In genomic region chr6:6303767-6304166, GRCm38 (mm10) we compare ENCODE assay signal across 29 mouse cellular contexts.
DNase-seq lines count a peak whose midpoint lies in the region; ATAC-seq and TF ChIP-seq lines count a peak whose summit lies in the region.
"Had no signal": no experiment of that assay in that cellular context is flagged by ENCODE, and none has a peak within 500 bp of the region (broad histone marks: within the 10 kb centered on the region; RNA-seq: fewer than 3 reads in every experiment).

No protein-coding gene starts in this region.

- DNase-seq in forebrain, embryonic 14.5 days (ENCODE audit: low spot score), result peak; percentile 16
- peak; percentile 42 for DNase-seq in lung, postnatal 0 days (ENCODE audit: low spot score)
- DNase-seq in lung, postnatal 4 days, result no peak
- DNase-seq in embryo, embryonic 10 days (ENCODE audit: low spot score), result peak; percentile 65
- DNase-seq in midbrain, embryonic 14.5 days, result no peak
- DNase-seq: adrenal gland, adult 2 months; cerebellum, adult 18-20 months; cerebellum, postnatal 14 days; gastrocnemius, postnatal 25 days; heart, postnatal 4 days; kidney, adult 8-10 months; kidney, postnatal 10 days; layer of hippocampus, postnatal 36 days; right cerebral cortex, postnatal 14 days; thymus, postnatal 14 days had no signal

- H3K4me3 ChIP-seq in forebrain, embryonic 14.5 days (ENCODE audit: low read depth, low read length), result no peak overlapping the region
- no peak overlapping the region for H3K4me3 ChIP-seq in forebrain, embryonic 16.5 days (replicated peaks; ENCODE audit: low read length)
- H3K4me3 ChIP-seq in lung, postnatal 0 days (ENCODE audit: low read depth, low read length), result no peak overlapping the region
- H3K4me3 ChIP-seq in embryonic facial prominence, embryonic 13.5 days, result no peak overlapping the region
- H3K4me3 ChIP-seq in midbrain, embryonic 14.5 days (replicated peaks; ENCODE audit: low read depth, low read length), result no peak overlapping the region
- H3K4me3 ChIP-seq: forebrain, embryonic 13.5 days; intestine, embryonic 15.5 days; layer of hippocampus, adult 2 months; limb, embryonic 13.5 days; liver, embryonic 12.5 days; lung, embryonic 15.5 days; megakaryocyte, embryonic 14.5 days; midbrain, embryonic 13.5 days had no signal

- no peaks in the 10 kb centered on the region; the same call in 1 of the 2 replicates for H3K4me1 ChIP-seq in forebrain, embryonic 14.5 days (ENCODE audit: control insufficient read depth, insufficient read depth, low read length)
- no peaks in the 10 kb centered on the region for H3K4me1 ChIP-seq in forebrain, embryonic 16.5 days (replicated peaks; ENCODE audit: control insufficient read depth, insufficient read depth, low read length)
- H3K4me1 ChIP-seq in lung, postnatal 0 days (ENCODE audit: insufficient read depth, low read depth, low read length), result 0 out of 2 replicates have a peak, but pooled peaks cover 4% of the 10 kb centered on the region
- H3K4me1 ChIP-seq in embryonic facial prominence, embryonic 13.5 days, result 0 out of 2 replicates have a peak, but pooled peaks cover 7% of the 10 kb centered on the region
- 0 out of 2 replicates have a peak, but pooled peaks cover 5% of the 10 kb centered on the region for H3K4me1 ChIP-seq in midbrain, embryonic 14.5 days (ENCODE audit: control insufficient read depth, insufficient read depth, low read length)
- H3K4me1 ChIP-seq: intestine, embryonic 15.5 days; liver, embryonic 12.5 days; megakaryocyte, embryonic 14.5 days had no signal

- TF ChIP-seq CTCF in lung, postnatal 0 days (IDR thresholded peaks at IDR 0.05), result no peak

- ATAC-seq in forebrain, embryonic 14.5 days, result no peak
- ATAC-seq in forebrain, embryonic 16.5 days, result no peak
- ATAC-seq in lung, postnatal 0 days, result no peak
- no peak for ATAC-seq in embryonic facial prominence, embryonic 13.5 days (ENCODE audit: insufficient number of reproducible peaks, insufficient read depth, low FRiP score, low TSS enrichment, low read depth)
- no peak for ATAC-seq in midbrain, embryonic 14.5 days (ENCODE audit: low FRiP score, low TSS enrichment)
- ATAC-seq: CD4-positive, CD25-positive, alpha-beta regulatory T cell, adult 4 months; forebrain, embryonic 13.5 days; hindbrain, embryonic 16.5 days; intestine, embryonic 15.5 days; liver, embryonic 12.5 days; midbrain, embryonic 13.5 days; Patski had no signal

- H3K27ac ChIP-seq in forebrain, embryonic 14.5 days (ENCODE audit: low read depth, low read length), result no peak overlapping the region
- H3K27ac ChIP-seq in forebrain, embryonic 16.5 days (ENCODE audit: low read length), result no peak overlapping the region
- no peak overlapping the region for H3K27ac ChIP-seq in lung, postnatal 0 days (ENCODE audit: low read length)
- no peak overlapping the region; the same call in 1 of the 2 replicates for H3K27ac ChIP-seq in embryonic facial prominence, embryonic 13.5 days
- H3K27ac ChIP-seq in midbrain, embryonic 14.5 days (replicated peaks; ENCODE audit: low read depth, low read length), result no peak overlapping the region
- H3K27ac ChIP-seq: forebrain, embryonic 13.5 days; intestine, embryonic 15.5 days; layer of hippocampus, adult 2 months; limb, embryonic 13.5 days; liver, embryonic 12.5 days; lung, embryonic 15.5 days; midbrain, embryonic 13.5 days had no signal

- no peaks in the 10 kb centered on the region for H3K36me3 ChIP-seq in forebrain, embryonic 14.5 days (ENCODE audit: control insufficient read depth, insufficient read depth, low read length)
- no peaks in the 10 kb centered on the region for H3K36me3 ChIP-seq in forebrain, embryonic 16.5 days (ENCODE audit: control insufficient read depth, insufficient read depth)
- no peaks in the 10 kb centered on the region for H3K36me3 ChIP-seq in lung, postnatal 0 days (ENCODE audit: insufficient read depth, low read length)
- H3K36me3 ChIP-seq in embryonic facial prominence, embryonic 13.5 days, result no peaks in the 10 kb centered on the region
- no peaks in the 10 kb centered on the region for H3K36me3 ChIP-seq in midbrain, embryonic 14.5 days (ENCODE audit: control insufficient read depth, insufficient read depth, low read length)
- H3K36me3 ChIP-seq: G1E; intestine, embryonic 15.5 days; limb, embryonic 13.5 days; liver, embryonic 12.5 days; lung, embryonic 15.5 days; midbrain, embryonic 13.5 days had no signal

- H3K9ac ChIP-seq in forebrain, embryonic 14.5 days (ENCODE audit: low read length), result no peak overlapping the region
- H3K9ac ChIP-seq in forebrain, embryonic 16.5 days (replicated peaks; ENCODE audit: low read depth, low read length), result no peak overlapping the region
- H3K9ac ChIP-seq in lung, postnatal 0 days (replicated peaks; ENCODE audit: low read depth), result no peak overlapping the region
- H3K9ac ChIP-seq in embryonic facial prominence, embryonic 13.5 days, result no peak overlapping the region
- H3K9ac ChIP-seq in midbrain, embryonic 14.5 days (replicated peaks; ENCODE audit: low read length), result no peak overlapping the region
- H3K9ac ChIP-seq: forebrain, embryonic 13.5 days; intestine, embryonic 15.5 days; limb, embryonic 13.5 days; liver, embryonic 12.5 days; lung, embryonic 15.5 days; midbrain, embryonic 13.5 days had no signal

- H3K9me3 ChIP-seq in forebrain, embryonic 14.5 days (replicated peaks; ENCODE audit: control insufficient read depth, low read length), result no peaks in the 10 kb centered on the region
- H3K9me3 ChIP-seq in forebrain, embryonic 16.5 days (ENCODE audit: control insufficient read depth, low read length), result no peaks in the 10 kb centered on the region
- H3K9me3 ChIP-seq in lung, postnatal 0 days (ENCODE audit: low read length), result no peaks in the 10 kb centered on the region
- H3K9me3 ChIP-seq in embryonic facial prominence, embryonic 13.5 days, result no peaks in the 10 kb centered on the region
- H3K9me3 ChIP-seq in midbrain, embryonic 14.5 days (ENCODE audit: control insufficient read depth, low read length), result no peaks in the 10 kb centered on the region
- H3K9me3 ChIP-seq: forebrain, embryonic 13.5 days; G1E; intestine, embryonic 15.5 days; limb, embryonic 13.5 days; liver, embryonic 12.5 days; lung, embryonic 15.5 days; midbrain, embryonic 13.5 days had no signal

- no peaks in the 10 kb centered on the region for H3K27me3 ChIP-seq in forebrain, embryonic 14.5 days (replicated peaks; ENCODE audit: control insufficient read depth, insufficient read depth, low read length)
- H3K27me3 ChIP-seq in forebrain, embryonic 16.5 days (replicated peaks; ENCODE audit: control insufficient read depth, insufficient read depth, low read length), result no peaks in the 10 kb centered on the region
- H3K27me3 ChIP-seq in lung, postnatal 0 days (replicated peaks; ENCODE audit: insufficient read depth, low read length), result no peaks in the 10 kb centered on the region
- peaks cover 38% of the 10 kb centered on the region for H3K27me3 ChIP-seq in embryonic facial prominence, embryonic 13.5 days
- no peaks in the 10 kb centered on the region for H3K27me3 ChIP-seq in midbrain, embryonic 14.5 days (ENCODE audit: control insufficient read depth, insufficient read depth, low read length)
- H3K27me3 ChIP-seq: intestine, embryonic 15.5 days; limb, embryonic 13.5 days; liver, embryonic 12.5 days; lung, embryonic 15.5 days; megakaryocyte, embryonic 14.5 days; midbrain, embryonic 13.5 days; Patski had no signal

- H3K4me2 ChIP-seq in forebrain, embryonic 14.5 days (ENCODE audit: low read length), result no peak overlapping the region
- H3K4me2 ChIP-seq in forebrain, embryonic 16.5 days (ENCODE audit: low read length), result no peak overlapping the region
- H3K4me2 ChIP-seq in lung, postnatal 0 days (replicated peaks; ENCODE audit: low read depth, low read length), result no peak overlapping the region
- H3K4me2 ChIP-seq in embryonic facial prominence, embryonic 13.5 days, result peak overlapping the region; percentile 20
- H3K4me2 ChIP-seq in midbrain, embryonic 14.5 days (ENCODE audit: low read length), result no peak overlapping the region
- H3K4me2 ChIP-seq: forebrain, embryonic 13.5 days; intestine, embryonic 15.5 days; limb, embryonic 13.5 days; liver, embryonic 12.5 days; lung, embryonic 15.5 days; midbrain, embryonic 13.5 days had no signal

- 14% methylated on average over 5 of the region's 5 CpGs for WGBS in forebrain, embryonic 14.5 days
- 19% methylated on average over 5 of the region's 5 CpGs for WGBS in forebrain, embryonic 16.5 days
- 30% methylated on average over 5 of the region's 5 CpGs for WGBS in lung, postnatal 0 days
- WGBS in embryonic facial prominence, embryonic 13.5 days, result 17% methylated on average over 5 of the region's 5 CpGs
- WGBS in midbrain, embryonic 14.5 days, result 20% methylated on average over 5 of the region's 5 CpGs

- no peak for TF ChIP-seq EP300 in lung, postnatal 0 days (IDR thresholded peaks at IDR 0.05)

Comparison
In these comparisons a context has a peak if more than half of its experiments do, and no peak if none do; other contexts are left out.
1. DNase-seq: peak in forebrain, embryonic 14.5 days (single experiment), lung, postnatal 0 days (single experiment) and embryo, embryonic 10 days (single experiment); none in lung, postnatal 4 days (0 of 2) and midbrain, embryonic 14.5 days (single experiment).